Mouse (Mus musculus): Measurements from ENCODE around the gene Cd1d1. TPM values are rescaled to one million over a fixed set of nuclear protein-coding genes. Genes with fewer than 3 reads are reported as not detected.

The Cd1d1 gene
- total RNA-seq, 1 experiment, result 12.4 TPM

DNA sequence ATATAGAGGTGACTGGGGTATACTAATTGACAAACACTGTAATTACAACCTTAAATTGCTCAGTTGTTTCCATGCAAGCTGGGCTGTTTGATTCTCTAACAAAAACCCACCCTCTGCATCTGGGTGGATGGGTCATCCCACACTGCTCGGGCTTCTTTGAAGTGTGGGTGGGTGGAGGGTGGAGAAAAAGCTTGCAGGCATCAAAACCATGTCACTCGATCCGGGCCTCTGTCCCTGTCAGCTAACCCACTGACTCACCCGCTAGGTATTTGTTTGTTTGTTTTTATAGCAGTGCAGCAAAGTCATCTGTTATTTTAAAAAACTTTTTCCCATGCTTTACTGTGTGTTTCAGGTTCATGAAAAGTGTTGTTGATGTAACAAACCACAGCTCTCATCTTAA is 43.9 kb downstream of the Cd1d1 start:
- Histone ChIP-seq H3K9ac (ENCODE audit: insufficient read depth, low read depth, low read length, poor library complexity, severe bottlenecking) (no peak overlapping the region), H3K9me3 (ENCODE audit: control insufficient read depth, insufficient read depth, low read depth, low read length) (no peaks in the 10 kb centered on the region), H3K4me1 (ENCODE audit: control insufficient read depth in 2 of 2, insufficient read depth in 2 of 2, low read length in 2 of 2, poor library complexity in 1 of 2) (peaks cover 2 to 12% of the 10 kb centered on the region in 2 experiments; a peak in 1 of 4 replicates), H3K27ac (ENCODE audit: insufficient read depth, low read depth, low read length, poor library complexity, severe bottlenecking) (no peak overlapping the region), H3K4me3 (ENCODE audit: insufficient read depth in 1 of 2, low read depth in 1 of 2, low read length in 2 of 2, poor library complexity in 1 of 2, severe bottlenecking in 1 of 2) (no peak overlapping the region), H3K36me3 (ENCODE audit: control insufficient read depth, insufficient read depth, low read length, poor library complexity, severe bottlenecking) (no peaks in the 10 kb centered on the region)
- in situ Hi-C loops (cut with MboI; ENCODE audit: low sequenced_read_pairs in 2 of 2, unreplicated experiment in 2 of 2), result no loop called here
- TF ChIP-seq CHD2 (IDR thresholded peaks at IDR 0.05; ENCODE audit: low read depth, low read length) (no peak), ZNF384 (IDR thresholded peaks at IDR 0.05; ENCODE audit: low read depth, low read length) (no peak), HCFC1 (IDR thresholded peaks at IDR 0.05; ENCODE audit: borderline replicate concordance, insufficient read depth, low read length) (no peak), ZC3H11A (IDR thresholded peaks at IDR 0.05; ENCODE audit: borderline replicate concordance, low read depth, low read length) (no peak), MAFK (IDR thresholded peaks at IDR 0.05; ENCODE audit: insufficient read depth, low read depth, low read length) (no peak)
- DNase-seq (ENCODE audit: low read depth, low spot score), result no peak

- Histone ChIP-seq H3K36me3 (ENCODE audit: control insufficient read depth, insufficient read depth, low read length, poor library complexity, severe bottlenecking) (no peaks in the 10 kb centered on the region), H3K9ac (ENCODE audit: insufficient read depth, low read depth, low read length, poor library complexity, severe bottlenecking) (no peak overlapping the region), H3K27ac (ENCODE audit: insufficient read depth, low read depth, low read length, poor library complexity, severe bottlenecking) (no peak overlapping the region), H3K9me3 (ENCODE audit: control insufficient read depth, insufficient read depth, low read depth, low read length) (no peaks in the 10 kb centered on the region), H3K4me1 (ENCODE audit: control insufficient read depth in 2 of 2, insufficient read depth in 2 of 2, low read length in 2 of 2, poor library complexity in 1 of 2) (peaks cover 5 to 9% of the 10 kb centered on the region in 2 experiments; a peak in 1 of 4 replicates), H3K4me3 (ENCODE audit: insufficient read depth in 1 of 2, low read depth in 1 of 2, low read length in 2 of 2, poor library complexity in 1 of 2, severe bottlenecking in 1 of 2) (no peak overlapping the region)
- DNase-seq (ENCODE audit: low read depth, low spot score), result no peak
- in situ Hi-C loops (cut with MboI; ENCODE audit: low sequenced_read_pairs in 2 of 2, unreplicated experiment in 2 of 2), result no loop called here
- TF ChIP-seq HCFC1 (IDR thresholded peaks at IDR 0.05; ENCODE audit: borderline replicate concordance, insufficient read depth, low read length) (no peak), MAFK (IDR thresholded peaks at IDR 0.05; ENCODE audit: insufficient read depth, low read depth, low read length) (no peak), ZC3H11A (IDR thresholded peaks at IDR 0.05; ENCODE audit: borderline replicate concordance, low read depth, low read length) (no peak), ZNF384 (IDR thresholded peaks at IDR 0.05; ENCODE audit: low read depth, low read length) (no peak), CHD2 (IDR thresholded peaks at IDR 0.05; ENCODE audit: low read depth, low read length) (no peak)
These were observed 44.7 kb downstream of the Cd1d1 start for GRCm38 (mm10) chr3:86954521-86954920.

DNA sequence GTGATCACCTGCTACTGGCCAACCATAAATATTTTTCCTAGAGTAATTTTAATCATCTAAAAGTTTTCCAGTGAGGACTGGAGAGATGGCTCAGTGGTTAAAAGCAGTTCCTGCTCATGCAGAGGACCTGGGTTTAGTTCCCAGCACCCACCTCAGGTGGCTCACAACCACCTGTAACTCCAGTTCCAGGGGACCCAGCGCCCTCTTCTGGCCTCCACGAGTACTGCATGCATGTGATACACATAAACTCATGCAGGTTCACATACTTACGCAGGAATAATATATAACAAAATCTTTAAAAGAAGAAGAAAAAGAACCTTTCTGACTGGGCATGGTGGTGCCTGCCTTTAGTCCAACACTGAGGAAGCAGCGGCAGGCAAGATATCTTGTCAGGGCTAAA is 45.4 kb downstream of the Cd1d1 start:
- in situ Hi-C loops (cut with MboI; ENCODE audit: low sequenced_read_pairs in 2 of 2, unreplicated experiment in 2 of 2), result no loop called here
- H3K27ac ChIP-seq (ENCODE audit: insufficient read depth, low read depth, low read length, poor library complexity, severe bottlenecking), result no peak overlapping the region
- TF ChIP-seq ZC3H11A (IDR thresholded peaks at IDR 0.05; ENCODE audit: borderline replicate concordance, low read depth, low read length) (0 out of 2 replicates have a peak, but pooled peaks have one; percentile 8), MAFK (IDR thresholded peaks at IDR 0.05; ENCODE audit: insufficient read depth, low read depth, low read length) (no peak)
- H3K4me1 ChIP-seq (ENCODE audit: control insufficient read depth in 2 of 2, insufficient read depth in 2 of 2, low read length in 2 of 2, poor library complexity in 1 of 2), result peaks cover 5 to 9% of the 10 kb centered on the region in 2 experiments; a peak in 1 of 4 replicates
- no peak for DNase-seq (ENCODE audit: low read depth, low spot score)
- H3K9ac ChIP-seq (ENCODE audit: insufficient read depth, low read depth, low read length, poor library complexity, severe bottlenecking), result no peak overlapping the region
- H3K9me3 ChIP-seq (ENCODE audit: control insufficient read depth, insufficient read depth, low read depth, low read length), result no peaks in the 10 kb centered on the region
- H3K36me3 ChIP-seq (ENCODE audit: control insufficient read depth, insufficient read depth, low read length, poor library complexity, severe bottlenecking), result no peaks in the 10 kb centered on the region
- no peak overlapping the region for H3K4me3 ChIP-seq (ENCODE audit: insufficient read depth in 1 of 2, low read depth in 1 of 2, low read length in 2 of 2, poor library complexity in 1 of 2, severe bottlenecking in 1 of 2)

GRCm38 (mm10) chr3:86950652-86951051 is 48.6 kb downstream of the Cd1d1 start:
- no peak overlapping the region; the same call in 1 of the 2 replicates for H3K9ac ChIP-seq (ENCODE audit: insufficient read depth, low read depth, low read length, poor library complexity, severe bottlenecking)
- H3K27ac ChIP-seq (ENCODE audit: insufficient read depth, low read depth, low read length, poor library complexity, severe bottlenecking), result peak overlapping the region; percentile 80; the same call in 1 of the 2 replicates
- no peaks in the 10 kb centered on the region for H3K9me3 ChIP-seq (ENCODE audit: control insufficient read depth, insufficient read depth, low read depth, low read length)
- peaks cover 5 to 9% of the 10 kb centered on the region in 2 experiments; a peak in 1 of 4 replicates for H3K4me1 ChIP-seq (ENCODE audit: control insufficient read depth in 2 of 2, insufficient read depth in 2 of 2, low read length in 2 of 2, poor library complexity in 1 of 2)
- no peak overlapping the region for H3K4me3 ChIP-seq (ENCODE audit: insufficient read depth in 1 of 2, low read depth in 1 of 2, low read length in 2 of 2, poor library complexity in 1 of 2, severe bottlenecking in 1 of 2)
- no peaks in the 10 kb centered on the region for H3K36me3 ChIP-seq (ENCODE audit: control insufficient read depth, insufficient read depth, low read length, poor library complexity, severe bottlenecking)
- DNase-seq (ENCODE audit: low read depth, low spot score), result peak; percentile 69
- in situ Hi-C loops (cut with MboI; ENCODE audit: low sequenced_read_pairs in 2 of 2, unreplicated experiment in 2 of 2), result no loop called here
- TF ChIP-seq ZNF384 (IDR thresholded peaks at IDR 0.05; ENCODE audit: low read depth, low read length), result no peak
- TF ChIP-seq HCFC1 (IDR thresholded peaks at IDR 0.05; ENCODE audit: borderline replicate concordance, insufficient read depth, low read length), result no peak
- no peak for TF ChIP-seq CHD2 (IDR thresholded peaks at IDR 0.05; ENCODE audit: low read depth, low read length)
- no peak for TF ChIP-seq ZC3H11A (IDR thresholded peaks at IDR 0.05; ENCODE audit: borderline replicate concordance, low read depth, low read length)
- TF ChIP-seq MAFK (IDR thresholded peaks at IDR 0.05; ENCODE audit: insufficient read depth, low read depth, low read length), result no peak

Other genes with a start within 250 kb of the Cd1d1 start
- 13.6 and 21.1 TPM in 2 replicates for gene Dclk2, start 78.6 kb downstream of the Cd1d1 start, total RNA-seq (2012; rRNA removed)
- gene Kirrel, start 175.3 kb upstream of the Cd1d1 start, total RNA-seq (2012; rRNA removed), result 35.5 and 37.8 TPM in 2 replicates